Mouse (Mus musculus) myocyte (in vitro differentiated cells): ENCODE data around the gene Atp6v1g1. TPM values are rescaled to one million over a fixed set of nuclear protein-coding genes. Genes with fewer than 3 reads are reported as not detected.

ENCODE experiments used
- H3K27me3 ChIP-seq: one replicate; pipeline ENCODE4 v1.6.1; 2011; ENCODE audit not compliant: control insufficient read depth, insufficient read depth, insufficient read length
- H3K36me3 ChIP-seq: one replicate; pipeline ENCODE4 v1.6.1; 2011; ENCODE audit not compliant: control insufficient read depth, insufficient read depth
- H3K4me2 ChIP-seq: one replicate; pipeline ENCODE4 v1.6.1; 2011; ENCODE audit warnings: low read depth, control low read depth
- H3K4me3 ChIP-seq: one replicate; pipeline ENCODE4 v1.5.1; 2011; ENCODE audit warnings: mild to moderate bottlenecking, control low read depth, moderate library complexity
- H3K79me2 ChIP-seq: one replicate; pipeline ENCODE4 v1.6.1; 2011; ENCODE audit not compliant: control insufficient read depth, insufficient read depth
- H3ac ChIP-seq: one replicate; pipeline ENCODE4 v1.6.1; 2011; ENCODE audit not compliant: control insufficient read depth, insufficient read length
- CEBPB ChIP-seq: IDR thresholded peaks from 2 replicates; pipeline ENCODE4 v1.6.1; 2011; ENCODE audit warnings: mild to moderate bottlenecking, moderate library complexity; ENCODE audit not compliant: poor library complexity, insufficient read depth, severe bottlenecking
- E2F4 ChIP-seq: IDR thresholded peaks from one replicate; pipeline ENCODE4 v1.6.1; 2011; ENCODE audit warnings: mild to moderate bottlenecking, control low read depth, moderate library complexity; ENCODE audit not compliant: insufficient read depth
- MAX ChIP-seq: IDR thresholded peaks from one replicate; pipeline ENCODE4 v1.6.1; 2011; ENCODE audit warnings: low read depth, mild to moderate bottlenecking, control low read depth
- MYOD1 ChIP-seq, 3 experiments: IDR thresholded peaks; one replicate each; pipeline ENCODE4 v1.6.1; 2011; ENCODE audit warnings: control low read depth in 2 of 3, low read depth in 2 of 3, mild to moderate bottlenecking in 2 of 3, moderate library complexity in 1 of 3; ENCODE audit not compliant: insufficient read length in 2 of 3, control insufficient read depth in 1 of 3
- MYOG ChIP-seq, 3 experiments: IDR thresholded peaks; one replicate each; pipeline ENCODE4 v1.6.1; 2011; ENCODE audit warnings: control low read depth in 2 of 3, low read depth in 2 of 3, mild to moderate bottlenecking in 2 of 3; ENCODE audit not compliant: insufficient read length in 2 of 3, control insufficient read depth in 1 of 3, insufficient read depth in 1 of 3
- POLR2A ChIP-seq: IDR thresholded peaks from one replicate; pipeline ENCODE4 v1.6.1; 2011; ENCODE audit warnings: low read depth, mild to moderate bottlenecking, control low read depth, moderate library complexity; ENCODE audit not compliant: insufficient read length
- POLR2AphosphoS2 ChIP-seq: IDR thresholded peaks from one replicate; pipeline ENCODE4 v1.6.1; 2011; ENCODE audit warnings: low read depth, control low read depth; ENCODE audit not compliant: insufficient read length
- REST ChIP-seq: IDR thresholded peaks from one replicate; pipeline ENCODE4 v1.6.1; 2011; ENCODE audit warnings: mild to moderate bottlenecking, control low read depth, moderate library complexity; ENCODE audit not compliant: insufficient read depth, insufficient read length
- SRF ChIP-seq: IDR thresholded peaks from one replicate; pipeline ENCODE4 v1.6.1; 2011; ENCODE audit warnings: low read depth; ENCODE audit not compliant: control insufficient read depth, insufficient read length
- TCF12 ChIP-seq: IDR thresholded peaks from one replicate; pipeline ENCODE4 v1.6.1; 2011; ENCODE audit warnings: mild to moderate bottlenecking, control low read depth; ENCODE audit not compliant: poor library complexity, insufficient read depth, severe bottlenecking
- TCF3 ChIP-seq: IDR thresholded peaks from one replicate; pipeline ENCODE4 v1.6.1; 2011; ENCODE audit warnings: low read depth, control low read depth; ENCODE audit not compliant: insufficient read length
- USF1 ChIP-seq: IDR thresholded peaks from one replicate; pipeline ENCODE4 v1.6.1; 2011; ENCODE audit warnings: low read depth, mild to moderate bottlenecking, control low read depth, moderate library complexity
- polyA plus RNA-seq: library from polyadenylated mRNA; unstranded; fragments of >200 nt; fragmentation: generic; extraction: Trizol; gene quantifications from one replicate; pipeline ENCODE4 v1.2.1, GENCODE M21; 2012; ENCODE audit warnings: missing spikeins

Gene Atp6v1g1
- polyA plus RNA-seq, 1 experiment, result 447 TPM

DNA sequence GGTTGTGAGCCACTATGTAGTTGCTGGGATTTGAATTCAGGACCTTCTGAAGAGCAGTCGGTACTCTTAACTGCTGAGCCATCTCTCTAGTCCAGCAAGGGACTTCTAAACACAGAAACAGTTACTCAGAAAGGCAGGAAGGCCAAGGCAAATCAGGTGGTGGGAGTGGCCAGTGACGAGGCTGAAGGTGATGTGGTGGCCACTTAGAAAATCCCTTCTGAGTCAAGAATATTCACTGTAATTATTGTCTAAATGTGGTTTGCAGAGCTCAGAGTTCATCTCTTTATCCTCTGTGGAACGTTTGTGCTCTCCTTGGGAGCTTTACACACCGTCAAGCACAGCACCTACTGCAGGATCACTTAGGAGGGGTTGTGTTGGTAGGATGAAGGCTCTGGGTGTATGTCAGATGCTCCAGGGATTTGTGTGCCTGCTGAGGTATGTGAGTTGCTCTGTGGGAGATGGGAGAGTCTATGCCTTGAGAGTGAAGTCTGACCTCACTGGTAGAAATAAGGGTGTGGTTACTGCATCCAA is 30.1 kb upstream of the Atp6v1g1 start:
- no peak for TF ChIP-seq E2F4
- Histone ChIP-seq H3ac (no peak overlapping the region), H3K4me3 (no peak overlapping the region), H3K27me3 (no peaks in the 10 kb centered on the region), H3K4me2 (no peak overlapping the region), H3K36me3 (no peaks in the 10 kb centered on the region), H3K79me2 (no peaks in the 10 kb centered on the region)

DNA sequence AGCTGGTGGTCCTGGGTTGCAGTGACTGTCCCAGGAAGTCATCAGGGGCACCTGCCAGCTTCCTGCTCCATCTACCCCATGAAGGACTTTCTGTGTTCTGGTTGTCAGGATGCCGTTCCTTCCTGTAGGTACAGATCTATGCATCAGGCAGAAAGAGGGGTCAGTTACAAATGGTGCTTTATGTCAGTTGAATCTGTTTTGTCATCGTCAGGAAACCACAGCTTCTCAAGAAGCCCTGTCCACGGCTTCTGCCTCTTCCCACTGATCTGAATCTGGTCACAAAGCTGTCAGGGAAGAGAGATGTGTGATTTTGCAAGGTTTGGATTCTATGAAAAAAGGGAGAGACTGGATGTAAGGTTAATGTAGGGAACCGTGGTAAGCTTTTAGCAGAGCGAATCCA is 29.6 kb upstream of the Atp6v1g1 start:
- Histone ChIP-seq H3K79me2 (no peaks in the 10 kb centered on the region), H3ac (no peak overlapping the region), H3K4me3 (no peak overlapping the region), H3K36me3 (no peaks in the 10 kb centered on the region), H3K27me3 (no peaks in the 10 kb centered on the region), H3K4me2 (no peak overlapping the region)
- TF ChIP-seq MYOD1 (IDR thresholded peaks at IDR 0.05; ENCODE audit: control insufficient read depth in 1 of 3, insufficient read length in 2 of 3, low read depth in 2 of 3), result no peak
- no peak for TF ChIP-seq E2F4
- no peak for TF ChIP-seq SRF
- TF ChIP-seq MYOG (IDR thresholded peaks at IDR 0.05; ENCODE audit: control insufficient read depth in 1 of 3, insufficient read depth in 1 of 3, insufficient read length in 2 of 3, low read depth in 2 of 3), result no peak
- no peak for TF ChIP-seq CEBPB

DNA sequence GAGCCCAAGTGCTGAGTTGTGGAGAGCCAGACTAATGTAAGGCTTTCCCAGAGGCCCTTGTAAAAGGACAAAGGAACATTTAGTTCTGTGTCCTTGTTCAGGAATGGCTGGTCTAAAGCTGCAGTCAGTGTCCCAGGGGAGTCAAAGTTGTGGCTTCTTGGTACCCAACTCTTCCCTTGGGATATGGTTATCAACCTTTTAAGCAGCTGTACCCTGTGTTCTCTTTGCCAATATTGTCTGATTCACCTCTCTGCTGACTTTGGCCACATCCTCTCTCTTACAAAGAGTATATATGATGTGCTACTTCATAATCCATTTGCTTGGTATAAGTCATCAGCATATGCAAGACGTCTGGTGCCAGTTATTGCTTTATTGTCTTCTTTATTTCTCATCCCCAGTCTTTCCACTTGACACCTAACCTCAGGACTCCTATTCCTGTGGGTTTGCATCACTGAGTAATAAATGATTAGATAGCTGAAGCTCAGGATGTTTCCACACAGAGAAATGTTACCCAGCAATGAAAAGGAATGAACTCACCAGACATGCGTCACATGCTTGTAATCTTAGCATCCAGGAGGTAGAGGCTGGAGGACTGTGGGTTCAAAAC is 22.7 kb upstream of the Atp6v1g1 start:
- no peak overlapping the region for H3K4me3 ChIP-seq
- no peak overlapping the region for H3K4me2 ChIP-seq
- no peaks in the 10 kb centered on the region for H3K79me2 ChIP-seq
- no peaks in the 10 kb centered on the region for H3K27me3 ChIP-seq
- TF ChIP-seq USF1 (peak; percentile 44), TCF3 (no peak), CEBPB (peak; percentile 69)
- no peak overlapping the region for H3ac ChIP-seq
- H3K36me3 ChIP-seq, result no peaks in the 10 kb centered on the region

DNA sequence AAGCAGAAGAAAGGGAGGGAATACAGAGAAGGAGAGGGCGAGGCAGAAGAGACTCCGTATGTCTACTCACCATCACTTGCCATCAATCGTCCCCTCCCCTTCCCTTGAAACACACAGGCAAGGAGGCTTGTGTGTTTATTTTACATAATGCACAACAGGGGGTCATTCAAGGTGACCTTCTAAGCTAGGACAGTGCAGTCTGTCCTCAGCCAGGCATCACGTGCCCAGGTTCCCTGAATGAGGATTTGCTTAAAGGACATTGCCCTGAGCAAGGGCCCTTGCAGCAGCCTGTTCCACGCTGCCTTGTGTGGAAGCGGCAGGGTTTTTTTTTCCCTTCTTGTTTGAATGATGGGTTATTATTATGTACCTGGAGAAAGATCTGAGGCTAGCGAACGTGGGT is 19.1 kb upstream of the Atp6v1g1 start:
- no peak overlapping the region for H3ac ChIP-seq
- H3K79me2 ChIP-seq, result no peaks in the 10 kb centered on the region
- no peak for TF ChIP-seq CEBPB
- TF ChIP-seq POLR2AphosphoS2, result no peak
- TF ChIP-seq MYOG (IDR thresholded peaks at IDR 0.05; ENCODE audit: control insufficient read depth in 1 of 3, insufficient read depth in 1 of 3, insufficient read length in 2 of 3, low read depth in 2 of 3), result no peak
- no peak for TF ChIP-seq USF1
- TF ChIP-seq SRF, result no peak
- TF ChIP-seq POLR2A, result no peak
- no peak for TF ChIP-seq MAX
- no peak for TF ChIP-seq E2F4
- TF ChIP-seq TCF3, result no peak
- TF ChIP-seq REST, result no peak
- no peak for TF ChIP-seq TCF12
- TF ChIP-seq MYOD1 (IDR thresholded peaks at IDR 0.05; ENCODE audit: control insufficient read depth in 1 of 3, insufficient read length in 2 of 3, low read depth in 2 of 3), result no peak

DNA sequence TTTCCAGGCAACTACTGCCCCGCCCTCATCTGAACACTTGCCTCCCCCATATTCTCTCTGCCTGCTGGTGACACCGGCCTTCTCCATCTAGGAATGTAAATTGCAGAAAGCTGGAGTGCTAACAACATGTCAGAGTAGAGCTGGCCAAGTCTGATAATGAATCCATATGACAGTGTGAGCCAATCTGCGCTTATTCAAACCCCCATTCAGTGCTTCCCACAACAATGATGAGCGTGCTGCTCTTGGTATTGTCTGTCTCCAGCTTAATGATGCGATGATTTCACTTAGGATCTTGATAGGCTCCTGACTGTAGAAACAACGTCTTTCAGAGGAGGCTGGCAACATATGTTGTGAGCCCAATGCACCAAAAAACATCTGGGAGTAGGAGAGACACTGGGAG is 15.6 kb upstream of the Atp6v1g1 start:
- H3K79me2 ChIP-seq, result no peaks in the 10 kb centered on the region
- no peak overlapping the region for H3K4me3 ChIP-seq
- H3ac ChIP-seq, result no peak overlapping the region
- H3K36me3 ChIP-seq, result no peaks in the 10 kb centered on the region
- TF ChIP-seq POLR2AphosphoS2, result no peak
- no peak for TF ChIP-seq REST
- no peak for TF ChIP-seq TCF12
- TF ChIP-seq TCF3, result no peak
- H3K27me3 ChIP-seq, result no peaks in the 10 kb centered on the region
- no peak overlapping the region for H3K4me2 ChIP-seq

More for the DNA sequence above, 19.1 kb upstream of the Atp6v1g1 start:
- no peak overlapping the region for H3K4me2 ChIP-seq
- no peaks in the 10 kb centered on the region for H3K36me3 ChIP-seq
- no peaks in the 10 kb centered on the region for H3K27me3 ChIP-seq
- no peak overlapping the region for H3K4me3 ChIP-seq

DNA sequence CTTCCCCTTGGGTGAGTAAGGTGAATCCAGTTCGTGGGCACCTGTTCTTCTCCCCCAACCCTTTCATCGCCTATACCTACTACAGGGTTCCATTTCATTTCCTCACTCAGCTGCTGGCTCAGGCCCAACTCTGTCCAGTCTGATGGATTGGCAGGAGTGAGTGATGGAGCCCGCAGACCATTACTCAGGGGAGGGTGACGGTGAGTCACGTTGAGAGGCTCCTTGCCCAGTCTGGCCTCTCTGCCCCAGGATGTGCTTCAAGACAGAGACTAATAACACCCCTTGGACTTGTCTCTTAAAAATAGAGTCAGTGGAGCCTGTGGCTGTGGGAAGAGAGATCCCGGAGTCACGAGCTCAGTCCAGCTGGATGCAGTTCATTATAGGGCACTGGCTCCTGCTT is 14.2 kb upstream of the Atp6v1g1 start:
- peak overlapping the region; percentile 72 for H3K4me2 ChIP-seq
- no peak overlapping the region for H3K4me3 ChIP-seq
- no peak overlapping the region for H3ac ChIP-seq
- no peaks in the 10 kb centered on the region for H3K36me3 ChIP-seq
- H3K27me3 ChIP-seq, result no peaks in the 10 kb centered on the region
- TF ChIP-seq MYOD1 (IDR thresholded peaks at IDR 0.05; ENCODE audit: control insufficient read depth in 1 of 3, insufficient read length in 2 of 3, low read depth in 2 of 3) (peak in 2 of 3 experiments; percentile 23 to 71), CEBPB (no peak), SRF (no peak)
- no peaks in the 10 kb centered on the region for H3K79me2 ChIP-seq
